Mouse (Mus musculus) liver, adult 2 months (tissue): Measurements from ENCODE around the gene Defb19. TPM values are rescaled to one million over a fixed set of nuclear protein-coding genes. Genes with fewer than 3 reads are reported as not detected.

Experiments used
- DNase-seq: peaks from one replicate; pipeline ENCODE4 v3.0.0-alpha.2; 2011; ENCODE audit warnings: low read depth, low spot score; ENCODE audit errors: extremely low read depth
- H3K27ac ChIP-seq: fragments of 200-500 bp; replicated peaks from 2 replicates; pipeline ENCODE4 v1.5.1; 2012; ENCODE audit warnings: low read depth, mild to moderate bottlenecking, control low read depth, inconsistent platforms, low read length; ENCODE audit not compliant: insufficient read depth
- H3K27me3 ChIP-seq: fragments of 200-500 bp; 2 replicates; pipeline ENCODE4 v1.6.1; 2012; ENCODE audit warnings: mild to moderate bottlenecking, moderate library complexity, low read length, inconsistent platforms; ENCODE audit not compliant: control insufficient read depth, insufficient read depth
- H3K36me3 ChIP-seq: fragments of 200-500 bp; 2 replicates; pipeline ENCODE4 v1.6.1; 2012; ENCODE audit warnings: low read length, inconsistent platforms; ENCODE audit not compliant: control insufficient read depth, insufficient read depth
- H3K4me1 ChIP-seq: fragments of 200-500 bp; 2 replicates; pipeline ENCODE4 v1.6.1; 2011; ENCODE audit warnings: low read length; ENCODE audit not compliant: control insufficient read depth, insufficient read depth
- H3K4me3 ChIP-seq: fragments of 200-500 bp; 2 replicates; pipeline ENCODE4 v1.5.1; 2011; ENCODE audit warnings: low read depth, mild to moderate bottlenecking, control low read depth, low read length, moderate library complexity; ENCODE audit not compliant: insufficient read depth
- H3K79me2 ChIP-seq: fragments of 200-500 bp; 2 replicates; pipeline ENCODE4 v1.6.1; 2012; ENCODE audit warnings: inconsistent platforms, mild to moderate bottlenecking, low read length, moderate library complexity; ENCODE audit not compliant: control insufficient read depth, insufficient read depth
- H3K9ac ChIP-seq: fragments of 200-500 bp; 2 replicates; pipeline ENCODE4 v1.6.1; 2012; ENCODE audit warnings: low read depth, mild to moderate bottlenecking, control low read depth, inconsistent platforms, low read length
- CTCF ChIP-seq: fragments of 200-500 bp; IDR thresholded peaks from 2 replicates; pipeline ENCODE4 v1.5.1; 2011; ENCODE audit warnings: low read depth, low read length, control low read depth
- POLR2A ChIP-seq: fragments of 200-500 bp; IDR thresholded peaks from 2 replicates; pipeline ENCODE4 v1.6.1; 2011; ENCODE audit warnings: low read length, control low read depth; ENCODE audit not compliant: insufficient read depth; ENCODE audit errors: extremely low read depth
- whole genome bisulfite sequencing: fragments of 180-500 bp; shearing (Covaris S2); methylation state at CpG from one replicate; pipeline ENCODE4 v1.1.7; 2018; 5-methylcytosine and 5-hydroxymethylcytosine counted together
- polyA plus RNA-seq: library from polyadenylated mRNA; depleted of rRNA; stranded (reverse); fragments of >200 nt; gene quantifications from 2 replicates; pipeline ENCODE4 v1.2.3, GENCODE M21; 2012
- total RNA-seq: library from RNA; depleted of rRNA; stranded (reverse); fragments of >200 nt; gene quantifications from 2 replicates; pipeline ENCODE4 v1.2.3, GENCODE M21; 2014

Defb19 gene
- total and polyA plus RNA-seq, 2 experiments: not detected

- Histone ChIP-seq H3K79me2 (no peaks in the 10 kb centered on the region), H3K4me3 (no peak overlapping the region), H3K27me3 (no peaks in the 10 kb centered on the region), H3K36me3 (no peaks in the 10 kb centered on the region), H3K27ac (no peak overlapping the region), H3K9ac (no peak overlapping the region), H3K4me1 (peaks cover 4% of the 10 kb centered on the region)
- 95% methylated on average over 2 of the region's 2 CpGs for WGBS
- no peak for DNase-seq
- no peak for TF ChIP-seq CTCF
- TF ChIP-seq POLR2A: no peak
Observed at GRCm38 (mm10) chr2:152624566-152624965, 44.5 kb upstream of the Defb19 start.

DNA sequence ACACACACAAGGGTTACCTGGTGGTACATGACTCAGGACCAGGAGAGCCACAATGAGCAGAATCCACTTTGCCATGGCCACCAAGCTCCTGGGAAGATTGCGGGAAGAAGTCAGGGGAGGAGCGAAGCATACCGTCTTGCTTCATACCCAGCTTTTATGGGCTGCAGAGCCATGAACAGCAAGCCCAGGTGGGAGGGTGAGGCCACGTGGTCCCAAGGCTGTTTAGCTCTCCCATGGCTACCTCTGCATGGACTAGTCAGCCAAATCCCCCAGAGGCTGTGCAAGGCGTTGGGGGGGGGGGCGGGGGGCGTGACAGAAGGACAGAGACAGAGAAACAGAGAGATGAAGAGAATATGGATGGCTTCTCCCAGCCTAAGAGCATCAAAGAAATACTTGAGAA, 42.8 kb upstream of the Defb19 start, which contains the start of gene Defb25:
Gene Defb25, minus strand, starts transcription at position 101 of the 400 bp plus-strand sequence.
- TF ChIP-seq CTCF (no peak), POLR2A (no peak)
- no peak within 1 kb of the TSS for H3K27ac ChIP-seq
- 75% methylated on average over 7 of the region's 7 CpGs for WGBS

GRCm38 (mm10) chr2:152622151-152622550, 42.0 kb upstream of the Defb19 start:
- Histone ChIP-seq H3K4me1 (no peaks in the 10 kb centered on the region), H3K9ac (no peak overlapping the region), H3K4me3 (no peak overlapping the region), H3K27ac (no peak overlapping the region), H3K27me3 (no peaks in the 10 kb centered on the region), H3K36me3 (no peaks in the 10 kb centered on the region), H3K79me2 (no peaks in the 10 kb centered on the region)
- no peak for DNase-seq
- WGBS: 87% methylated on average over 13 of the region's 13 CpGs
- TF ChIP-seq CTCF: no peak

More for the DNA sequence above, 42.8 kb upstream of the Defb19 start, which contains the start of gene Defb25:
- Histone ChIP-seq H3K4me1 (no peaks in the 10 kb centered on the region), H3K27me3 (no peaks in the 10 kb centered on the region), H3K36me3 (no peaks in the 10 kb centered on the region), H3K9ac (no peak within 1 kb of the TSS), H3K4me3 (no peak within 1 kb of the TSS), H3K79me2 (no peaks in the 10 kb centered on the region)
- DNase-seq: no peak

DNA sequence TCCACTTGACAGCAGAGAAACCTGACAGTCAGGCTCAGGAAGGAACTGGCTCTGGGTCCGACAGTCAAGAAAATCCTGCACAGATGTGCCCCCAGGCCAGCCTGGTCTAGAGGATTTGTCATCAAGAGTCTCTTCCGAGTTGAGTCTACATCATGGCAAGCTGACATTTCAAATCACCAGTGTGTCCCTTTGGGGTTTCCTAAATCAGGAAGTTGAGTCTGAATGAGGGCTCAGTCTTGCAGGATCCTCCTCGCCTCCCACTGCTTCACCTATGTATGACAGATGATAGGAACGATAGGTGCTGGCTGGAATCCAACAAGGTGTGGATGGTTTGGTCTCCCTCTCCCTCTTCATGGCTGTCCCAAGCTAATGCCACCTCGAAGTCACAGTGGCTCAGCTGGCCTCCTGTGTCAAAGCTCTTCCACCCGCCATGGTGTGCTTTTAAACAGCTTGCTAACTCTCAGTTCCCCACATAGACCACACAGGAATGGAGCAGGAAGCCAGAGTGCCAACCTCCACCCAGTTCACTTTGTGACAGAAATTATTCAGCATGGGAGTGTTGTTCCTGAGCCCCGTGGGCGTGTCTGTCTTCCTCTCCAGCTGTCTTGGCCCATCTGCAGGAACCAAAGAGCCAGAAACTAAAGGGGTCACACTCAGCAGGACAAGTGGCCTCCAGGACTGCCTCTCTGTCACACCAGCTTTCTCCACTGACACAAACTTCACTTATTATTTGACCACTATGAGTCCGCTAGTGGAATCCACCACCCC, 40.4 kb upstream of the Defb19 start:
- no peaks in the 10 kb centered on the region for H3K36me3 ChIP-seq
- no peak overlapping the region for H3K9ac ChIP-seq
- H3K27ac ChIP-seq: no peak overlapping the region
- no peaks in the 10 kb centered on the region for H3K4me1 ChIP-seq
- TF ChIP-seq POLR2A (no peak), CTCF (no peak)
- 78% methylated on average over 9 of the region's 9 CpGs for WGBS
- no peaks in the 10 kb centered on the region for H3K79me2 ChIP-seq
- no peaks in the 10 kb centered on the region for H3K27me3 ChIP-seq
- no peak for DNase-seq
- no peak overlapping the region for H3K4me3 ChIP-seq

GRCm38 (mm10) chr2:152617374-152617773, 37.3 kb upstream of the Defb19 start:
- TF ChIP-seq POLR2A (no peak), CTCF (peak; percentile 38; the same call in 1 of the 2 replicates)
- DNase-seq: no peak
- Histone ChIP-seq H3K36me3 (no peaks in the 10 kb centered on the region), H3K9ac (no peak overlapping the region), H3K4me1 (peaks cover 2% of the 10 kb centered on the region; the same call in 1 of the 2 replicates), H3K4me3 (no peak overlapping the region), H3K27ac (no peak overlapping the region), H3K27me3 (no peaks in the 10 kb centered on the region), H3K79me2 (no peaks in the 10 kb centered on the region)
- WGBS: 75% methylated on average over 5 of the region's 5 CpGs

DNA sequence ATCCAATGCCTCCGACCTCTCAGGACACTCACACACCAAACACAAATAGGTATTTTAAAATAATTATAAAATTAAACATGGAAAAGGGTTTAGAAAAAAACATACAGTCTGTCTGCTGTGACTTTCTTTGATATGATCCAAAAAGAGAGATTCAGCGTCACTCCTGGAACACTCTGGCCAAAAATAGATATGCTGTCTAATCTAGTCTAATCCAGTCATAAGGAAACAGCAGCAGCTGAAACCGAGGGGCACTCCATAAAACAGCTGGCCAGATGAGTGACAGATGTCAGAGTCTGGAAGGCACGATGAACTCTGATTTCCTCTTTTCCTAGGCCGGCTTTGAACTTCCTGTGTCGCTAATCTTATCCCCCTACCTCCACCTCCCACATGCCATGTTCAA, 36.4 kb upstream of the Defb19 start:
- Histone ChIP-seq H3K36me3 (no peaks in the 10 kb centered on the region), H3K9ac (no peak overlapping the region), H3K4me1 (peaks cover 2% of the 10 kb centered on the region; the same call in 1 of the 2 replicates), H3K27ac (no peak overlapping the region), H3K27me3 (no peaks in the 10 kb centered on the region), H3K79me2 (no peaks in the 10 kb centered on the region), H3K4me3 (no peak overlapping the region)
- no peak for DNase-seq
- no peak for TF ChIP-seq POLR2A
- no peak for TF ChIP-seq CTCF
- 80% methylated on average over 6 of the region's 6 CpGs for WGBS
